Mouse (Mus musculus): ENCODE data around the gene Tnrc6b.

The Tnrc6b gene

GRCm38 (mm10) chr15:80974311-80974710 is 263.2 kb downstream of the Tnrc6b start:
- Histone ChIP-seq H3K36me3 (ENCODE audit: control insufficient read depth, insufficient read depth, low read length, poor library complexity, severe bottlenecking) (0 out of 2 replicates have a peak, but pooled peaks cover 1% of the 10 kb centered on the region), H3K27me3 (ENCODE audit: control insufficient read depth, insufficient read depth, low read length, poor library complexity, severe bottlenecking) (no peaks in the 10 kb centered on the region)
- DNase-seq (ENCODE audit: low read depth, low spot score) = no peak

GRCm38 (mm10) chr15:80975666-80976065 is 264.6 kb downstream of the Tnrc6b start:
- H3K27me3 ChIP-seq (ENCODE audit: control insufficient read depth, insufficient read depth, low read length, poor library complexity, severe bottlenecking) = no peaks in the 10 kb centered on the region
- H3K36me3 ChIP-seq (ENCODE audit: control insufficient read depth, insufficient read depth, low read length, poor library complexity, severe bottlenecking) = no peaks in the 10 kb centered on the region
- DNase-seq (ENCODE audit: low read depth, low spot score) = no peak

- H3K36me3 ChIP-seq (ENCODE audit: control insufficient read depth, insufficient read depth, low read length, poor library complexity, severe bottlenecking) = no peaks in the 10 kb centered on the region
- peak; percentile 90 for DNase-seq (ENCODE audit: low read depth, low spot score)
- no peaks in the 10 kb centered on the region for H3K27me3 ChIP-seq (ENCODE audit: control insufficient read depth, insufficient read depth, low read length, poor library complexity, severe bottlenecking)
Observed at GRCm38 (mm10) chr15:80977620-80978334, 266.7 kb downstream of the Tnrc6b start, which contains the start of gene Sgsm3. Gene Sgsm3 (plus strand): TSS chr15:80977765.

GRCm38 (mm10) chr15:80979611-80980010 is 268.5 kb downstream of the Tnrc6b start:
- Histone ChIP-seq H3K36me3 (ENCODE audit: control insufficient read depth, insufficient read depth, low read length, poor library complexity, severe bottlenecking) (no peaks in the 10 kb centered on the region), H3K27me3 (ENCODE audit: control insufficient read depth, insufficient read depth, low read length, poor library complexity, severe bottlenecking) (no peaks in the 10 kb centered on the region)
- DNase-seq (ENCODE audit: low read depth, low spot score) = no peak

- H3K27me3 ChIP-seq (ENCODE audit: control insufficient read depth, insufficient read depth, low read length, poor library complexity, severe bottlenecking) = no peaks in the 10 kb centered on the region
- H3K36me3 ChIP-seq (ENCODE audit: control insufficient read depth, insufficient read depth, low read length, poor library complexity, severe bottlenecking) = no peaks in the 10 kb centered on the region
- no peak for DNase-seq (ENCODE audit: low read depth, low spot score)
Observed at GRCm38 (mm10) chr15:80981176-80981575, 270.1 kb downstream of the Tnrc6b start.

DNA sequence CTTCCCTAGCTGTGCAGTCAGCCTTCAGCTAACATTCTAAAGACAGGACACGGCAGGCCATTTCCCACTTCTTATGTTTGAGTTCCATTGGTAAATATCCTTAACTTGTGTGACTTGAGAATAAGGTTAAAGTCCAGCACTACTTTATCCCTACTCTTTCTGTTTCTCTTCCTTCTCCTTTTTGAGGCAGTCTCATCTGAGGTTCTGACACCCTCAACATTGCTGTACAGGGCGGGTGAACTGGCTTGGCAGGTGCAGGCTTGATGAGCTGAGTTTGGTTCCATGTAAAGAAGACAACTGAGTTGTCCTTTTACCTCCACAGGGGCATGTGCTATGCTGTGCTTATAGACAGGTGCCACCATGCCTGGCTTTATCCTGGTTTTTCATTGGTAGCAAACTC is 272.2 kb downstream of the Tnrc6b start:
- H3K36me3 ChIP-seq (ENCODE audit: control insufficient read depth, insufficient read depth, low read length, poor library complexity, severe bottlenecking) = no peaks in the 10 kb centered on the region
- no peak for DNase-seq (ENCODE audit: low read depth, low spot score)
- H3K27me3 ChIP-seq (ENCODE audit: control insufficient read depth, insufficient read depth, low read length, poor library complexity, severe bottlenecking) = no peaks in the 10 kb centered on the region

- no peaks in the 10 kb centered on the region for H3K36me3 ChIP-seq (ENCODE audit: control insufficient read depth, insufficient read depth, low read length, poor library complexity, severe bottlenecking)
Observed at GRCm38 (mm10) chr15:80988331-80988730, 277.2 kb downstream of the Tnrc6b start.

DNA sequence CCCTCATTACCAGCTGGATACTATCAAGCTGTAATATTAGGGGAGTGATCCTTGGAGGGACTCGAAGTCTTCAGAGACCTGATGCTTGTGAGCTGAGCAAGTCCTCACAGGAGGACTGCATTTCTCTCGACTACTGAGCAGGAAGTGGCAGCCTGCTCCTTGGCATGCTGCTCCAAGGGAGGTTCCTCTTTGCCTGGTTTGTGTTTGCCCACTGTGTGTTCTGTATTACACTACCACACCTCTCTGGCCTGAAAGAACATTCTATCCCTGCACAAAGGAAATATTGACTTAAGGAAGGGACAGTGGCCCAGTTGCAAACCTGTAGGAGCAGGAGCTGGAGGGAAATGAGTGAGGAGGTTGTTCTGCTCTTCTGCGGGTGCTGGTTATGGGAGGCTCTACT is 278.6 kb downstream of the Tnrc6b start:
- no peak for DNase-seq (ENCODE audit: low read depth, low spot score)
- Histone ChIP-seq H3K36me3 (ENCODE audit: control insufficient read depth, insufficient read depth, low read length, poor library complexity, severe bottlenecking) (no peaks in the 10 kb centered on the region), H3K27me3 (ENCODE audit: control insufficient read depth, insufficient read depth, low read length, poor library complexity, severe bottlenecking) (no peaks in the 10 kb centered on the region)

More at GRCm38 (mm10) chr15:80988331-80988730, 277.2 kb downstream of the Tnrc6b start:
- DNase-seq (ENCODE audit: low read depth, low spot score) = no peak
- H3K27me3 ChIP-seq (ENCODE audit: control insufficient read depth, insufficient read depth, low read length, poor library complexity, severe bottlenecking) = no peaks in the 10 kb centered on the region

Data from splenic B cell, adult 2 months (primary cell).